Comparison of ENCODE assay signal across 9 mouse cellular contexts in genomic region chr2:11253945-11254344, GRCm38 (mm10).
DNase-seq lines count a peak whose midpoint lies in the region; ATAC-seq and TF ChIP-seq lines count a peak whose summit lies in the region.
"Had no signal": no experiment of that assay in that cellular context is flagged by ENCODE, and none has a peak within 500 bp of the region (broad histone marks: within the 10 kb centered on the region; RNA-seq: fewer than 3 reads in every experiment).

No protein-coding gene starts in this region.

- H3K4me2 ChIP-seq in neural tube, embryonic 15.5 days, result no peak overlapping the region
- H3K4me2 ChIP-seq: limb, embryonic 12.5 days had no signal

- DNase-seq in layer of hippocampus, adult 11-12 months (ENCODE audit: low spot score), result peak; percentile 35
- no peak for DNase-seq in layer of hippocampus, adult 9-10 months (ENCODE audit: low spot score)
- peak; percentile 77 for DNase-seq in MEL (ENCODE audit: low read depth, low spot score)
- DNase-seq in brain, embryonic 14.5 days (ENCODE audit: low read depth), result peak; percentile 33
- peak; percentile 37 to 57 for DNase-seq in heart, postnatal 14 days
- peak; percentile 16 to 20 for DNase-seq in lung, adult 18-20 months
- peak; percentile 11 to 57 for DNase-seq in spleen, postnatal 10 days (ENCODE audit: low spot score in 2 of 2)

- H3K4me1 ChIP-seq in MEL (ENCODE audit: control insufficient read depth in 1 of 2, insufficient read depth in 2 of 2, low read length in 2 of 2), result no peaks in the 10 kb centered on the region
- no peaks in the 10 kb centered on the region for H3K4me1 ChIP-seq in neural tube, embryonic 15.5 days
- H3K4me1 ChIP-seq: limb, embryonic 12.5 days had no signal

- H3K4me3 ChIP-seq in MEL (ENCODE audit: control insufficient read depth in 1 of 2, insufficient read depth in 1 of 2, low read depth in 2 of 2, low read length in 2 of 2), result peak overlapping the region in 1 of 2 experiments; percentile 46; a peak in 2 of 4 replicates
- no peak overlapping the region for H3K4me3 ChIP-seq in neural tube, embryonic 15.5 days (replicated peaks)
- H3K4me3 ChIP-seq: limb, embryonic 12.5 days had no signal

- TF ChIP-seq EP300 in MEL (IDR thresholded peaks at IDR 0.05; ENCODE audit: low read depth in 1 of 2, low read length in 2 of 2), result no peak

- no peaks in the 10 kb centered on the region for H3K9me3 ChIP-seq in MEL (replicated peaks; ENCODE audit: insufficient read depth, low read length)
- H3K9me3 ChIP-seq in neural tube, embryonic 15.5 days (replicated peaks), result no peaks in the 10 kb centered on the region
- H3K9me3 ChIP-seq: limb, embryonic 12.5 days had no signal

- peaks cover 0 to 3% of the 10 kb centered on the region in 2 experiments; a peak in 3 of 4 replicates for H3K27me3 ChIP-seq in MEL (ENCODE audit: control insufficient read depth in 1 of 2, insufficient read depth in 2 of 2, low read length in 2 of 2)
- H3K27me3 ChIP-seq in neural tube, embryonic 15.5 days (replicated peaks), result no peaks in the 10 kb centered on the region
- H3K27me3 ChIP-seq: limb, embryonic 12.5 days had no signal

- intact Hi-C loops in heart, postnatal 14 days (cut with DNase I), result loop anchor here (5.0 kb wide), 1 partner anchor 142 kb away; no protein-coding TSS in a partner anchor

- no peak for TF ChIP-seq POLR2A in MEL (IDR thresholded peaks at IDR 0.05; ENCODE audit: control insufficient read depth in 1 of 2, insufficient read depth in 1 of 2, low read depth in 1 of 2, low read length in 2 of 2, poor library complexity in 1 of 2)
- no peak for TF ChIP-seq POLR2A in brain, embryonic 14.5 days (IDR thresholded peaks at IDR 0.05; ENCODE audit: borderline replicate concordance, extremely low read depth, insufficient read depth, insufficient read length, poor library complexity, severe bottlenecking)

- peak; percentile 63 to 96 (median 90) for TF ChIP-seq CTCF in MEL (IDR thresholded peaks at IDR 0.05 in 2 of 3, conservative IDR thresholded peaks at IDR 0.05 in 1 of 3; ENCODE audit: control insufficient read depth in 1 of 3, insufficient read depth in 1 of 3, low read depth in 2 of 3, low read length in 3 of 3, poor library complexity in 1 of 3, severe bottlenecking in 1 of 3)
- TF ChIP-seq CTCF in brain, embryonic 14.5 days (IDR thresholded peaks at IDR 0.05; ENCODE audit: borderline replicate concordance, extremely low read depth, insufficient read depth, insufficient read length), result peak; percentile 53; the same call in 1 of the 2 replicates

- 66% methylated on average over 8 of the region's 8 CpGs for WGBS in neural tube, embryonic 15.5 days

- ATAC-seq in neural tube, embryonic 15.5 days (ENCODE audit: low FRiP score), result no peak

- H3K36me3 ChIP-seq in MEL (ENCODE audit: control insufficient read depth in 1 of 2, insufficient read depth in 2 of 2, low read length in 2 of 2), result no peaks in the 10 kb centered on the region
- no peaks in the 10 kb centered on the region for H3K36me3 ChIP-seq in neural tube, embryonic 15.5 days
- H3K36me3 ChIP-seq: limb, embryonic 12.5 days had no signal

- H3K9ac ChIP-seq in MEL (ENCODE audit: control insufficient read depth, low read depth, low read length, poor library complexity, severe bottlenecking), result peak overlapping the region; percentile 48; the same call in 1 of the 2 replicates
- no peak overlapping the region for H3K9ac ChIP-seq in neural tube, embryonic 15.5 days (replicated peaks)
- H3K9ac ChIP-seq: limb, embryonic 12.5 days had no signal

- H3K79me2 ChIP-seq in MEL (ENCODE audit: control insufficient read depth, insufficient read depth, low read length, poor library complexity), result no peaks in the 10 kb centered on the region

- no peak overlapping the region for H3K27ac ChIP-seq in MEL (ENCODE audit: control insufficient read depth, low read depth, low read length)
- H3K27ac ChIP-seq in neural tube, embryonic 15.5 days (replicated peaks), result no peak overlapping the region
- H3K27ac ChIP-seq: limb, embryonic 12.5 days had no signal

- TF ChIP-seq RAD21 in MEL (IDR thresholded peaks at IDR 0.05; ENCODE audit: low read depth, low read length), result peak; percentile 87

TF ChIP-seq in MEL, 35 proteins besides CTCF, POLR2A, EP300 and RAD21:
- peak; percentile 89 for TF ChIP-seq ZC3H11A (IDR thresholded peaks at IDR 0.05; ENCODE audit: low read depth, low read length)
- no peak for TF ChIP-seq GATA1 (IDR thresholded peaks at IDR 0.05; ENCODE audit: low read depth, low read length)
- TF ChIP-seq SMC3 (IDR thresholded peaks at IDR 0.05; ENCODE audit: low read depth, low read length), result peak; percentile 83
